Mouse (Mus musculus): ENCODE data around the gene Foxb1. TPM values are rescaled to one million over a fixed set of nuclear protein-coding genes. Genes with fewer than 3 reads are reported as not detected.

The Foxb1 gene
- total RNA-seq, 2 experiments from 2014 or later, result not detected

DNA sequence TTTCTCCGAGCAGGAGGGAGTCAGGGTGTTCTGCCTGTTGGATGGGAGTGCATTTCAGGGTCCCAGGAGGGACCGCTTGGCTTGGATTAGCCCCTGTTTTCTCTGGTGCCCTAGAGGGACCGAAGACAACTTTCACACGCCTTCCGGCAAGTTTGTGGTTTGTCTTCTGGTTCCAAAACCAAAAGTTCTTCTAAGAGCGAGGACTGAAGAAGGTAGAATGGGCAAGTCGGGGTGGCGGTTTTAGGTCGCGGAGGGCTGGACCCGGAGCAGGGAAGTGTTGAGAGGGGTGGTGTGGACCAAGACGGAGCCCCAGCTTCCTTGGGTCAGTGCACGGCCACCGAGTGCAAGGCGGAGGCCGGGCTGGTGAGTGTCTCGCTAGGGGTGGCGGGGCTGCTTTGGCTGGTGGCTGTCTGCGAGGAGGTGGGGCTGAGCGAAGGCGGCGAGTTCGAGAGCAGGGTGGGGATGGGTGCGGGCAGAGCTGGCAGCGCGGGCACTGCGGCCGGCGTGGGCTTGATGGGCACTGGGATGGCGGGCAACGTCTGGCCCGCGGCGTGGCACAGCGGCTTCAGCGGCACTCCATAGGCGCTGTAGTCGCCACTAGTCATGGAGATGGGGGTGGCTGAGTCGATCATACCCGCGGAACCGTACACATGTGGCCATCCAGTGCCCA lies 1.7 kb downstream of the Foxb1 start:
- no peak for ATAC-seq (replicated peaks; ENCODE audit: low FRiP score, poor library complexity, severe bottlenecking)

DNA sequence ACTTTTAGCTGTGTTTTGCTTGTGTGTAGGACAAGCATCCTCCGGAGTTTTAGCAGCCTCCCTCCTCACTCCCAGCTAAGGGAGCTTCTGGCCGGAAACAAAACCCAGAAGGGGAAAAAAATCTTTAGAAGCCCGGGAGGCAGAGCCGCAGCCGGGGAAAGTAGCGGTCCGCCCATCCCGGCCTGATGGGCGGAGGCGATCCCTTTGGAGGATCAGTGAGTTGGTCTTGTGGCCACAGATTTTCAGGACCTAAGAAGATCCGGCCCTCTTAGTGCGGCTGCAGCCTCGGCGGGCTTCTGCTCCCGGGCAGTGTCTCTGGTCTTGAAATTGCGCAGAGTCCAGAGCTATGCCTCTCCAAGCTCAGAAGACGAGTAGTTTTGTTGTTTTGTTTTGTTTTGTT lies 2.2 kb downstream of the Foxb1 start:
- ATAC-seq (replicated peaks; ENCODE audit: low FRiP score, poor library complexity, severe bottlenecking), result no peak

DNA sequence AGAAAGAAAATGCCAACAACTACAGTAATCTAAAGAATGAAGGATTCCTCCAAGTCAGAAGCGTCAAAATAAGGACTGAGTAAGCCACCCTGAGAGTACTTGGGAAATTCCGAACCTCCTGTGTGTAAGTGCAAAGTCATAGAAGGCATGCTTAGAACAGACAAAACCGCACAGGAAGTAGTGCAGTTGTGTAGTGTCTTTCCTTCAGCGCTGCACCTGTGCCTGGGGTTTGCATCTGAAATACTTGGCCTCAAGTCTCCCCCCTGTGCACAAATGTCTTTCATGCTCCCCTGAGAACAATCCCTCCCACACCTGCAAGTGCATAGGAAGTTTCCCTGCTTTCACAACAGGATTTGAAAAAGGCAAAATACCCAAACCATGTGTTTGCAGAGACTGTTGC lies 3.5 kb downstream of the Foxb1 start:
- no peak for ATAC-seq (replicated peaks; ENCODE audit: low FRiP score, poor library complexity, severe bottlenecking)

DNA sequence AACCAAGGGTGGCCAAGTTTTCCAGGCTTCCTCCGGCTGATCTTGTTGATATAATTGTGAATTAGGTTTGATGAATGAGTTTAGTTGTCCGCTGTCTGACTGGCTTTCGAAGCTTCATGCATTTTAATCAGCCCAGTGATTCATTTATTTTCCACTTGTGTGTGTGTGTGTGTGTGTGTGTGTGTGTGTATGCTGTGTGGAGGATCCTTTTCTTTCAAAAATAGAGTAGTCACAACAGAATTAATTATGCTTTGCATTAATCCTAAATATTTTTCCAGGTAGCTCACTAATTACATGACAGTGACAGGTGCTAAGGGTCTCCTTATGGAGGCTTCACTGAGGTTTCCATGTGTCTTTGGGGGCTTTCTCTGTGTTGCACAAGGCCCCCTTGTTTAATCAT lies 4.3 kb downstream of the Foxb1 start:
- ATAC-seq (replicated peaks; ENCODE audit: low FRiP score, poor library complexity, severe bottlenecking), result no peak

DNA sequence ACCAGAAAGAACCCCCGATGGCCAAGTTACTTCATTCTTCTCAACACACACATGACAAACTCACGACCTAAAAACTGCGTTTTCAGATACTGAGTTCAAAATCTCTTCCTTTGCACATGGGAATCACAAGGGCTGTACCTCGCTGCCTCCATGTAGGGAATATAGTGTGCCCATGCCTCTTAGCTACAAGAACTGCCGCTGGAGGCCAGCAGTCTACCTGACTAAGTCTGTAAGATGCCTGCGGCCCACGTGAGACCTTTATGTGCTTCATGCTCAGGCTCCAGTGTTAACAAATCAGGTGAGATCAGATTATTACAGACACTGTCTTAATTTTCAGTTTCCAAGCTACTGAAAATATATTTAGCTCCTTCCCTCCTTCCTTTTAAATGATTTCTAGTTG lies 4.7 kb downstream of the Foxb1 start:
- ATAC-seq (replicated peaks; ENCODE audit: low FRiP score, poor library complexity, severe bottlenecking), result no peak

DNA sequence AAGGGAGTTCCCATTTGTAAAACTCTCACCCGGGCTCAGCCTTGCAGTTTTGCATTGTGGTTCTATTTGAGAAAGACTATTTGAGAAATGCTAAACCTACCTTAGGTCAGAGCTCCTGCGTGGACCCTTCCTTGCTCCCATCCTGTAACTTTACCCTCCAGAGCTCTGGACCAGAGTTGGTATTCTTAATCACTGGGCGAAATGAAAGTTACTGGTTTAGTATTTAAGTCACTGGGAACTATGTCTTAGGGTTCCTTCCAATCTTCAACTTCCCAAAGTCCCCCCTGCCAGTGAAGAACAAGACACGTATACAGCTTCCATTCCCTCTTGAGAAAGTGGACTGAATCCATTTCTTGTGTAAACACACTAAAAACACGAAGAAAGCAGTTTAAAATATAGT lies 5.6 kb downstream of the Foxb1 start:
- ATAC-seq (replicated peaks; ENCODE audit: low FRiP score, poor library complexity, severe bottlenecking), result no peak

DNA sequence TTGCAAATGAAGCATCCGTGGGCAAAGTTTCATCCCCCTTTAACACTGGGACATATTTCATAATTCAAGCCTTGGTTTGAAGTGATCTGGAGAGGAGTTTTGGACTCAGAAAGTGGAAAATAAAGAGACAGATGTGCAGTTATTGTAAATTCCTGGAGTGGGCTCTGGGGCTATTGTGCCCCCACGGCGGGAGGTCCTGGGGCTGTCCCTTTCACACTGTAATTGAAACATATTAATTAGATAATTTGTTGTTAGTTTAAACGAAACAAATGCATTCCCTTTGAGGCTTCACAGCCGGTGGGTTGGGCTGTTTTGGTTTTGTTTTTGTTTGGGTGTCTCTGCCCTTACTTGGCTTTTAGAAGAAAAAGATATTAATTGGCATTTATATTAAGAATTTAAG lies 6.0 kb downstream of the Foxb1 start:
- no peak for ATAC-seq (replicated peaks; ENCODE audit: low FRiP score, poor library complexity, severe bottlenecking)

DNA sequence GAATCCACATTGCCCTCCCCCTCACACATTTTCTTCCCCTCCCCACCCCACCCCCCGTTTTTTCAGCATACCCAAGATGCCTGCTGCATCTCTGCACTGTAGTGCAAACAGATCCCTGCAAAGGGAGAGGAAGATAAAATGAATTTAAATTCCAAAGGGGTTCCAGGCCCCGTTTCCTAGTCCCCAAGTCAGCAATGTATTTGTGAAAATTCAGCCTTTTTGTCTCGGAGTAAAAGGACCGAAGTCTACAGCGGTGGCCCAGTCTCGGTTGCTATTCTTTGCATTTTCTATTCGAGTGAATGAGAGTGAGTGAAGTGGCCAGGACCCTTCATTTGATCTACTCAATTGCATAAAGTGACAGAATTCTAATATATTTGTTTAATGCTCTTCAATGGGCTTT lies 6.4 kb downstream of the Foxb1 start:
- no peak for ATAC-seq (replicated peaks; ENCODE audit: low FRiP score, poor library complexity, severe bottlenecking)

DNA sequence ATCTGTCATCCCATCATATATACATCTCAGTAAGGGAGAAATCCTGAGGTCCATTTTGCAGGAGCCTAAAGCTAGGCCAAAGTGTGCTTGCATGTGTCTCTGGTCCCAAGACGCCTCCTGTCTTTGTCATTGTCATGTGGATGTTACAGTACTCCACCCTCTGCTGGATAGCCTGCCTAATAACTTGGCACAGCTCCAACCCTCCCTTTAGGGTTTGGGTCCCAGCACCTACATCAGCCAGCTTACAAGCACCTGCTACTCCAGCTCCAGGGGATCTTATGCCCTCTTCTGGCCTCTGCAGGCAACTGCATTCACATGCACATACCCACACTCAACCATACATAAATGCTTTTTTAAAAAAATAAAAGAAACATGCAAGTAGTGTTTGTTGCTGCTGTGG lies 12.8 kb downstream of the Foxb1 start:
- no peak for ATAC-seq (replicated peaks; ENCODE audit: low FRiP score, poor library complexity, severe bottlenecking)

DNA sequence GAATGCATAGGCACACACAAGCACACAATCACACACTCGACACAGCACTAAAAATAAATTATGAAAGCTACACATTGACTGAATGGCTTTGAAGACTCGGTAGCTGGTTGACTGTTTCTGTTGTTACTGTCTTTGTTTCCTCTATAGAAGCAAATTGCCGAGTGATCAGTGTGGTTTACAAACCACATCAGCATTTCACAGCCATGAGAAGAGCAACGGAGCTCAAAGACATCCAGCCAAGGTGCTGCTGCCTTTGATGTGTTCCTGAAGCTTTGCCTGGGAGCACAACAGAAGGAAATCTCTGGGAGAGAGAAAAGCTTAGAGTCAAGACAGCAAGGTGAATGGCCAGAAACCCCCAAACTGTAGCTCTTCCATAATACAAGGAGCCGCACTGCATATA lies 32.0 kb downstream of the Foxb1 start:
- ATAC-seq (replicated peaks; ENCODE audit: low FRiP score, poor library complexity, severe bottlenecking), result no peak

DNA sequence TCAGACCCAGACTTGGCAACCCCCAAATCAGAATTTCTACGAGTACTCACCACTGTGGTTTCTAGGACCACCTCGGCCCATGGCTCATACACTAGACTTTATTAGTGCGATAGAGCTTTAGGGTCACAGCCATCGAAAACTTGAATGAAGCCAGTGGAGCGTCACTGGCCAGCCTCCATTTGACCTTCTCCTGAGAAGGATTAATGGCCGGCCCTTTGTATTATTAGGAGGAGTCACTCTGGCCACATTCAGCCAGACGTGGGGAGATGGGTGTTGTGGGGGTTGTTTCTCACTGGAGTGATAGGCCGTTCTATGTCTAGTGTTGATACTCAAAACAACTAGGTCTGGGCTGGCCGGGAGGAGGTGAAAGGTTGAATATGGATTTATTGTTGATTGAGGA lies 42.3 kb downstream of the Foxb1 start:
- ATAC-seq (replicated peaks; ENCODE audit: low FRiP score, poor library complexity, severe bottlenecking), result no peak

DNA sequence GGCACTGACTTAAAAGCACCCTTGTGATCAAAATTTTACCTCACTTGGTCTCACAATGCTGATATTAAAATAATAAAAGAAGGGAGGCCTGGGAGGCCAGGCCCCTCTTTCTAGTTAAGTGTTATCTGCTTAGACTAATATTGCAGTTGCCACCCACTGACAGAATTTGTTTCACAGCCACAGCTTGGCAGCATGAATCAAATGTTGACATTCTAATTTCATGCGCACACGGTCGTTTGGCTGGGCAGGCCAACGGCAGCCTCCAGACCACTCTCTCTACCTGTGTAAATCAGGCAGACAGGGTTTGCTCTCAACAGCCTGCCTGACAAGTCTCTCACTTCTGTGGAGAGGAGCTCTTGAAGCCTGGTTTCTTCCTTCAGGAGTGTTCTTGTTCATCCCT lies 44.4 kb downstream of the Foxb1 start:
- no peak for ATAC-seq (replicated peaks; ENCODE audit: low FRiP score, poor library complexity, severe bottlenecking)

DNA sequence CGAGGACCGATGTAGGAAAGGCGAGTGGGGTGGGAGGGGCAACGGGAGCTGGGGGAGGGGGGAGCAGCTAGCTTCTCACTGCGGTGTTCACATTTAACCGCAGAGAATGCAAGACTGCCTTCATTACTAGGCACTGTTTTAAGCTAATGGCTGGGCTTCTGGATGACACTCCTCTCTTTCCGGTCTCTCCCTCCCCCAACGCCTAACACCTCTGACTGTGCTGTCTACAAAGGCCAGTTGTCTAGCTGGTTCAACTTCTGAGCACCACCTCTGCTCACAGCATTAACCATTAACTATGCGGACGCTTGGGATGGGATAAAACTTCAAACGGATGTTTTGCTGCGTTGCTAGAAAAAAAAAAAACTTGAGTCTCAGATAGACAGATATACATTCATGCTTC lies 45.3 kb downstream of the Foxb1 start:
- ATAC-seq (replicated peaks; ENCODE audit: low FRiP score, poor library complexity, severe bottlenecking), result no peak

DNA sequence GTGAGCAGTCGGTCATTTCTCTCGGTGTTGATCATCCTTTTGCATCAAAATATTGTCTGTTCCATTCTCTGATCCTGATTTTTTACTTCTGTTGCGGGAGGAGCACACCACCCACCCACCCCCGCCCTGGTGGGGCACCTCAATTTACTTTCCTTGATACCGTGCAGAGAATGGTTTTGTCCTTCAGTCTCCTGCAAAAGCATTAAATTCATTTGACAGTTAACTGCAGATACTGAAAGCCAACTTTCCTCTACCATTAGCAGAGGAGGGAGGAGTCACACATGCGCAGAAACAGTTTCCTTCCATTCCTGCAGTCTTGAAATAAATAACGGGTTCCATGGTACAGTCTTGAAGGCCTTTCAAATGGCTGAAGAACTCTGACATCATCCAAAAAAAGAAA lies 46.4 kb downstream of the Foxb1 start:
- no peak for ATAC-seq (replicated peaks; ENCODE audit: low FRiP score, poor library complexity, severe bottlenecking)

DNA sequence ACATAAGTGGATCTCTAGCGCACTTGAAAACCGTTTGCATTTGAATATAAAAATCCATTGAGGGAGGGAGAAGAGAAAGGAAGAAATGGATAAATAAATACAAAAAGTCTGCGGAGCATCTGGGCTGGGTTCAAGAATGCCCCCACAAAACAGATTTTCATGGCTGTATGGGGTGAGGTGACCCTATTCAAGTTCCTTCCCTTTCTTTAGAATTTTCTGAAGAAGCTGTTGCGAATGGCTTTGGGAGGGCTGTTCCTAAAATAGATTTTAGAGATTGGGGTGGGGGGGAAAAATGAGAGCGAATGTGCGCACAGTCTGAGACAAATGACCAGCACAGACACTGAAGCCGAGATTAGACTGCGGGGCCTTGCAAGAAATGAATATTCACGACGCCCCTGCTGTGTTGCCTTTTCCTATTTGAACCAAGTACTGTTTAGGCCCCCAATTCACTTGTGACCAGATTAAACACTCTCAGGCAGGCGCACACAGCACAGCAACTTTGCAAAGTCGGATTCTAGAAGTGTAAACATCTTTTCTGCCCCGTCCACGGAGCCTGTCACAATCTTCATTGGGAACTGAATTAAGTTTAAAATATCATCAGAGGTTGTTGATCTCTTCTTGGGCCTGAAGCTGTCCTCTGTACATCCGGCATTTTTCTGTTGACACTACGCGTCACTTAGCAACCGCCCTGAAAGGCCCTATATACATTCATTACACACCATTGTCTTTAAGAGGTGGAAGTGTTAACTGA lies 47.0 kb downstream of the Foxb1 start:
- no peak for ATAC-seq (replicated peaks; ENCODE audit: low FRiP score, poor library complexity, severe bottlenecking)

DNA sequence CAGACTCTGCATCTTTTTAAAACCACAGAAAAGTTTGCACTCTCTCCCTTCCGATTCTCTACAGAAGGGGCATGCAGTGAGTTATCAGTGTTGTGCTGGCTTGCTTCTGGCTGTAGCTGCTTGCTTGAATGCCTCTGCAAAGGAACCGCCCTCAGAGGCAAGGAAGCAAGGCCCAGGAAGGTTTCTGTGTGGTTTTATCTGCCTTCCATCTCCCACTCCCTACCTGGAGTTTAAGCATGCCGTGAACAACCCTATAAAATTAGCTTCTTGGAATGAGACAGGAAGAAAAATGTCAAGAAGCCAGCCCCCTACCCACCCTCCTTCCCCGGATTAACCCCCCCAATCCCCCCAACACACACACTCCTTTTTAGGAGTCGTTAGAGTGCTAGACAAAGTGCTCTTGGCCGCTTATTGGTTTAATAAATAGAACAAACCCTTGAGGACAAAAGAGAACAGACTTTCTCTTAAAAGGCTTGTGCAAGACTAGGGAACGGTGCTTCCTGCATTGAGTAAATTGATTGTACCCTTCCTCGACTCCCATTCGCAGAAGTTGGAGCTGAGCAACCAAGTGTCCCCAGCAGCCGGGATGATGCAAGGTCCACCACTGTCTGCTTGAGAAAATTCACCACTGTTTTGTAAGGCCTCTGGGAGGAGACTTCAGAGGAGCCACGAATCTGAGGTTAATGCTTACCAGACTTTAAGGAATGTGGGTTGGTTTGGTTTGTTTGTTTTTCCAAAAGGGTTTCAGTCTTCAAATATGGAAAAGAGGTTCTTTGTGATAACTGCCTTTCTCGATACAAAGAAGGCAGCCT lies 47.8 kb downstream of the Foxb1 start:
- ATAC-seq (replicated peaks; ENCODE audit: low FRiP score, poor library complexity, severe bottlenecking), result no peak

Other genes with a start within 250 kb of the Foxb1 start
- 28.0 and 34.2 TPM in 2 replicates for gene Bnip2, start 228.5 kb upstream of the Foxb1 start, total RNA-seq (2015; ENCODE audit: low replicate concordance)
- gene Bnip2, start 228.5 kb upstream of the Foxb1 start, total RNA-seq (2017; ENCODE audit: low replicate concordance), result 35.2 and 43.2 TPM in 2 replicates

Measured in erythroblast, adult 5-6 weeks (primary cell).